Mouse (Mus musculus): Measurements from ENCODE around the gene Crtc1. TPM values are rescaled to one million over a fixed set of nuclear protein-coding genes. Genes with fewer than 3 reads are reported as not detected.
A peak's percentile ranks its signal among the peaks of the same experiment; 100 is the strongest.

The Crtc1 gene
- total and polyA plus RNA-seq, 3 experiments: 3.3 to 18.0 TPM; not detected in 1

- no peaks in the 10 kb centered on the region for H3K79me2 ChIP-seq (ENCODE audit: control insufficient read depth, insufficient read depth, low read length, poor library complexity)
- no peak overlapping the region for H3K27ac ChIP-seq (ENCODE audit: control insufficient read depth, low read depth, low read length)
- TF ChIP-seq POLR2AphosphoS5 (IDR thresholded peaks at IDR 0.05; ENCODE audit: borderline replicate concordance, low read depth, low read length): no peak
- TF ChIP-seq TAL1 (IDR thresholded peaks at IDR 0.05; ENCODE audit: low read length): no peak
- no peak for TF ChIP-seq GATA1 (IDR thresholded peaks at IDR 0.05; ENCODE audit: low read depth, low read length)
- TF ChIP-seq ZNF384 (IDR thresholded peaks at IDR 0.05; ENCODE audit: low read depth, low read length): no peak
- TF ChIP-seq TCF12 (IDR thresholded peaks at IDR 0.05; ENCODE audit: low read depth, low read length): no peak
- TF ChIP-seq HCFC1 (IDR thresholded peaks at IDR 0.05; ENCODE audit: low read depth, low read length): no peak
- no peak for TF ChIP-seq GABPA (IDR thresholded peaks at IDR 0.05; ENCODE audit: low read depth, low read length)
- no peak for TF ChIP-seq MYB (IDR thresholded peaks at IDR 0.05; ENCODE audit: low read depth, low read length)
- no peak for TF ChIP-seq KAT2A (conservative IDR thresholded peaks at IDR 0.05; ENCODE audit: low read depth, low read length)
- TF ChIP-seq MAFK (IDR thresholded peaks at IDR 0.05; ENCODE audit: borderline replicate concordance, low read depth, low read length): no peak
- no peak for TF ChIP-seq NELFE (IDR thresholded peaks at IDR 0.05; ENCODE audit: low read depth, low read length)
- no peak for TF ChIP-seq SIN3A (IDR thresholded peaks at IDR 0.05; ENCODE audit: low read length)
- no peak for TF ChIP-seq MAX (IDR thresholded peaks at IDR 0.05; ENCODE audit: low read length)
- H3K4me1 ChIP-seq (ENCODE audit: control insufficient read depth in 1 of 2, insufficient read depth in 2 of 2, low read length in 2 of 2): no peaks in the 10 kb centered on the region
- DNase-seq (ENCODE audit: low read depth, low spot score): no peak
- no peaks in the 10 kb centered on the region; a peak in 1 of 4 replicates for H3K36me3 ChIP-seq (ENCODE audit: control insufficient read depth in 1 of 2, insufficient read depth in 2 of 2, low read length in 2 of 2)
- H3K4me3 ChIP-seq (ENCODE audit: control insufficient read depth in 1 of 2, insufficient read depth in 1 of 2, low read depth in 2 of 2, low read length in 2 of 2): no peak overlapping the region
- no peaks in the 10 kb centered on the region for H3K9me3 ChIP-seq (replicated peaks; ENCODE audit: insufficient read depth, low read length)
- no peak overlapping the region for H3K9ac ChIP-seq (ENCODE audit: control insufficient read depth, low read depth, low read length, poor library complexity, severe bottlenecking)
- no peaks in the 10 kb centered on the region for H3K27me3 ChIP-seq (ENCODE audit: control insufficient read depth in 1 of 2, insufficient read depth in 2 of 2, low read length in 2 of 2)
Measured at GRCm38 (mm10) chr8:70406427-70407069, 32.8 kb downstream of the Crtc1 start.

- no peak for DNase-seq (ENCODE audit: low read depth, low spot score)
- H3K27me3 ChIP-seq (ENCODE audit: control insufficient read depth in 1 of 2, insufficient read depth in 2 of 2, low read length in 2 of 2): no peaks in the 10 kb centered on the region
- H3K27ac ChIP-seq (ENCODE audit: control insufficient read depth, low read depth, low read length): no peak overlapping the region
- H3K9me3 ChIP-seq (replicated peaks; ENCODE audit: insufficient read depth, low read length): no peaks in the 10 kb centered on the region
- no peak for TF ChIP-seq ZKSCAN1 (IDR thresholded peaks at IDR 0.05; ENCODE audit: low read depth, low read length)
- H3K9ac ChIP-seq (ENCODE audit: control insufficient read depth, low read depth, low read length, poor library complexity, severe bottlenecking): no peak overlapping the region
- no peaks in the 10 kb centered on the region for H3K79me2 ChIP-seq (ENCODE audit: control insufficient read depth, insufficient read depth, low read length, poor library complexity)
- H3K4me1 ChIP-seq (ENCODE audit: control insufficient read depth in 1 of 2, insufficient read depth in 2 of 2, low read length in 2 of 2): no peaks in the 10 kb centered on the region
- H3K36me3 ChIP-seq (ENCODE audit: control insufficient read depth in 1 of 2, insufficient read depth in 2 of 2, low read length in 2 of 2): no peaks in the 10 kb centered on the region; a peak in 1 of 4 replicates
- H3K4me3 ChIP-seq (ENCODE audit: control insufficient read depth in 1 of 2, insufficient read depth in 1 of 2, low read depth in 2 of 2, low read length in 2 of 2): no peak overlapping the region
Measured at GRCm38 (mm10) chr8:70405189-70405588, 34.2 kb downstream of the Crtc1 start.

GRCm38 (mm10) chr8:70404212-70404611, 35.2 kb downstream of the Crtc1 start:
- H3K4me1 ChIP-seq (ENCODE audit: control insufficient read depth in 1 of 2, insufficient read depth in 2 of 2, low read length in 2 of 2): no peaks in the 10 kb centered on the region
- no peaks in the 10 kb centered on the region for H3K9me3 ChIP-seq (replicated peaks; ENCODE audit: insufficient read depth, low read length)
- no peaks in the 10 kb centered on the region; a peak in 1 of 4 replicates for H3K36me3 ChIP-seq (ENCODE audit: control insufficient read depth in 1 of 2, insufficient read depth in 2 of 2, low read length in 2 of 2)
- H3K27me3 ChIP-seq (ENCODE audit: control insufficient read depth in 1 of 2, insufficient read depth in 2 of 2, low read length in 2 of 2): no peaks in the 10 kb centered on the region
- TF ChIP-seq TBP (IDR thresholded peaks at IDR 0.05; ENCODE audit: low read depth, low read length): no peak
- TF ChIP-seq ZC3H11A (IDR thresholded peaks at IDR 0.05; ENCODE audit: low read depth, low read length): peak; percentile 12; the same call in 1 of the 2 replicates
- TF ChIP-seq CTCF (IDR thresholded peaks at IDR 0.05 in 2 of 3, conservative IDR thresholded peaks at IDR 0.05 in 1 of 3; ENCODE audit: control insufficient read depth in 1 of 3, insufficient read depth in 1 of 3, low read depth in 2 of 3, low read length in 3 of 3, poor library complexity in 1 of 3, severe bottlenecking in 1 of 3): peak; percentile 28 to 46 (median 45); a peak in 5 of 6 replicates
- TF ChIP-seq RAD21 (IDR thresholded peaks at IDR 0.05; ENCODE audit: low read depth, low read length): peak; percentile 27
- TF ChIP-seq SMC3 (IDR thresholded peaks at IDR 0.05; ENCODE audit: low read depth, low read length): peak; percentile 42
- no peak for TF ChIP-seq E2F4 (IDR thresholded peaks at IDR 0.05; ENCODE audit: borderline replicate concordance, low read depth, low read length)
- peak; percentile 40 for DNase-seq (ENCODE audit: low read depth, low spot score)
- H3K79me2 ChIP-seq (ENCODE audit: control insufficient read depth, insufficient read depth, low read length, poor library complexity): no peaks in the 10 kb centered on the region
- no peak overlapping the region for H3K9ac ChIP-seq (ENCODE audit: control insufficient read depth, low read depth, low read length, poor library complexity, severe bottlenecking)
- H3K4me3 ChIP-seq (ENCODE audit: control insufficient read depth in 1 of 2, insufficient read depth in 1 of 2, low read depth in 2 of 2, low read length in 2 of 2): no peak overlapping the region
- no peak overlapping the region for H3K27ac ChIP-seq (ENCODE audit: control insufficient read depth, low read depth, low read length)
